Mouse (Mus musculus): ENCODE measurements around the gene Relb.

GRCm38 (mm10) chr7:19610969-19611368 lies 18.3 kb downstream of the Relb start:
- TF ChIP-seq CTCF (IDR thresholded peaks at IDR 0.05; ENCODE audit: borderline replicate concordance, extremely low read depth, insufficient read depth, insufficient read length) (peak; percentile 13; the same call in 1 of the 2 replicates), POLR2A (IDR thresholded peaks at IDR 0.05; ENCODE audit: borderline replicate concordance, extremely low read depth, insufficient read depth, insufficient read length, poor library complexity, severe bottlenecking) (no peak)

Measured in brain, embryonic 14.5 days (tissue).